Mouse (Mus musculus): ENCODE data around the gene Phactr3. TPM values are rescaled to one million over a fixed set of nuclear protein-coding genes. Genes with fewer than 3 reads are reported as not detected.

The Phactr3 gene
- polyA plus RNA-seq, 1 experiment: not detected

GRCm38 (mm10) chr2:178245841-178246240, 127.1 kb downstream of the Phactr3 start:
- no peaks in the 10 kb centered on the region for H3K27me3 ChIP-seq (ENCODE audit: control insufficient read depth, insufficient read depth, insufficient read length)
- H3K36me3 ChIP-seq (ENCODE audit: control insufficient read depth, insufficient read depth): no peaks in the 10 kb centered on the region
- no peak overlapping the region for H3ac ChIP-seq (ENCODE audit: control insufficient read depth, insufficient read length)
- TF ChIP-seq REST (IDR thresholded peaks at IDR 0.05; ENCODE audit: insufficient read depth, insufficient read length) (no peak), SRF (IDR thresholded peaks at IDR 0.05; ENCODE audit: control insufficient read depth, insufficient read length, low read depth) (no peak), USF1 (IDR thresholded peaks at IDR 0.05; ENCODE audit: low read depth) (no peak), MYOG (IDR thresholded peaks at IDR 0.05; ENCODE audit: control insufficient read depth in 1 of 3, insufficient read depth in 1 of 3, insufficient read length in 2 of 3, low read depth in 2 of 3) (no peak), MYOD1 (IDR thresholded peaks at IDR 0.05; ENCODE audit: control insufficient read depth in 1 of 3, insufficient read length in 2 of 3, low read depth in 2 of 3) (no peak), TCF3 (IDR thresholded peaks at IDR 0.05; ENCODE audit: insufficient read length, low read depth) (no peak), CEBPB (IDR thresholded peaks at IDR 0.05; ENCODE audit: insufficient read depth, poor library complexity, severe bottlenecking) (no peak), E2F4 (IDR thresholded peaks at IDR 0.05; ENCODE audit: insufficient read depth) (no peak), POLR2A (IDR thresholded peaks at IDR 0.05; ENCODE audit: insufficient read length, low read depth) (no peak), POLR2AphosphoS2 (IDR thresholded peaks at IDR 0.05; ENCODE audit: insufficient read length, low read depth) (no peak), TCF12 (IDR thresholded peaks at IDR 0.05; ENCODE audit: insufficient read depth, poor library complexity, severe bottlenecking) (no peak), MAX (IDR thresholded peaks at IDR 0.05; ENCODE audit: low read depth) (no peak)
- no peaks in the 10 kb centered on the region for H3K79me2 ChIP-seq (ENCODE audit: control insufficient read depth, insufficient read depth)
- H3K4me3 ChIP-seq: no peak overlapping the region
- no peak overlapping the region for H3K4me2 ChIP-seq (ENCODE audit: low read depth)

DNA sequence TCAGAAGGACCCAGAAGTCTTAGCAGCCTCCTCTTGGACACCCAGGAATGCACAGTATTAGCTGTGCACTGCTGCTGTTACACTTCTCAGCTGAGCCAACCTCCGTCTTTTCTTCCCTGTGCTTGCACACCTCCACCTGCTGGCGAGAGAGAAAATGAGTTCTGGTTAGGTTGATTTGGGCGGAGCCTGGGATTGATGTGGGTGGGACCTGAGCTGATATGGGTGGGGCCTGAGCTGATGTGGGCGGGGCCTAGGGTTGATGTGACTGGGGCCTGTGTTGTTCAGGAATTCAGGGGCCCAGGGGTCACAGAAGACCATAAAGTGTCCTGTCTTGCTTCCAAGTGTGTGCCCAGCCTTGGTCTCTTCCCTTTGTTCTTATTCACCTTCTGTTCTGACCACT, 128.0 kb downstream of the Phactr3 start:
- Histone ChIP-seq H3K79me2 (ENCODE audit: control insufficient read depth, insufficient read depth) (no peaks in the 10 kb centered on the region), H3ac (ENCODE audit: control insufficient read depth, insufficient read length) (no peak overlapping the region), H3K4me2 (ENCODE audit: low read depth) (no peak overlapping the region), H3K27me3 (ENCODE audit: control insufficient read depth, insufficient read depth, insufficient read length) (no peaks in the 10 kb centered on the region), H3K36me3 (ENCODE audit: control insufficient read depth, insufficient read depth) (no peaks in the 10 kb centered on the region), H3K4me3 (no peak overlapping the region)
- no peak for TF ChIP-seq TCF3 (IDR thresholded peaks at IDR 0.05; ENCODE audit: insufficient read length, low read depth)
- no peak for TF ChIP-seq E2F4 (IDR thresholded peaks at IDR 0.05; ENCODE audit: insufficient read depth)
- no peak for TF ChIP-seq USF1 (IDR thresholded peaks at IDR 0.05; ENCODE audit: low read depth)
- TF ChIP-seq MYOD1 (IDR thresholded peaks at IDR 0.05; ENCODE audit: control insufficient read depth in 1 of 3, insufficient read length in 2 of 3, low read depth in 2 of 3): no peak
- TF ChIP-seq POLR2AphosphoS2 (IDR thresholded peaks at IDR 0.05; ENCODE audit: insufficient read length, low read depth): no peak
- no peak for TF ChIP-seq SRF (IDR thresholded peaks at IDR 0.05; ENCODE audit: control insufficient read depth, insufficient read length, low read depth)
- no peak for TF ChIP-seq TCF12 (IDR thresholded peaks at IDR 0.05; ENCODE audit: insufficient read depth, poor library complexity, severe bottlenecking)
- TF ChIP-seq MYOG (IDR thresholded peaks at IDR 0.05; ENCODE audit: control insufficient read depth in 1 of 3, insufficient read depth in 1 of 3, insufficient read length in 2 of 3, low read depth in 2 of 3): no peak
- no peak for TF ChIP-seq MAX (IDR thresholded peaks at IDR 0.05; ENCODE audit: low read depth)
- no peak for TF ChIP-seq REST (IDR thresholded peaks at IDR 0.05; ENCODE audit: insufficient read depth, insufficient read length)
- no peak for TF ChIP-seq POLR2A (IDR thresholded peaks at IDR 0.05; ENCODE audit: insufficient read length, low read depth)
- TF ChIP-seq CEBPB (IDR thresholded peaks at IDR 0.05; ENCODE audit: insufficient read depth, poor library complexity, severe bottlenecking): no peak

DNA sequence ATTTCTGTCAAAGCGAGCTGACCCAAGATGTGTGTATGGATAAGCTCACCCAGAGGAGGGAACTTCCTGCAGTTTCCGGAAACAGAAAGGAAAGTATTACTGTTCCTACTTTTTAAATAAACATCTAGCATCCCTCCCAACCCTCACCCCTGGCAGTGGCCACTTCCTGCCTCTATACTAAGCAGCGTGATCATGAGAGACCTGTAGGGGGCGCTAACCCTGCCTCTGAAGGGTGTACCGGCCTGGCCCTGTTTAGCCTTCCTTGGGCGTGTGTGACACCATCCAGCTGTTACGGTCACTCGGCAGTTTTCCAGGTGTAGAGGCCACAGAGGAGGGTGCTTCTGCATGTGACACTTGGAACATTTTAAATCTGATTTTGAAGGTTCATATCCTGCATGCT, 128.5 kb downstream of the Phactr3 start:
- H3K4me2 ChIP-seq (ENCODE audit: low read depth): no peak overlapping the region
- H3K79me2 ChIP-seq (ENCODE audit: control insufficient read depth, insufficient read depth): no peaks in the 10 kb centered on the region
- H3K4me3 ChIP-seq: no peak overlapping the region
- H3K27me3 ChIP-seq (ENCODE audit: control insufficient read depth, insufficient read depth, insufficient read length): no peaks in the 10 kb centered on the region
- H3K36me3 ChIP-seq (ENCODE audit: control insufficient read depth, insufficient read depth): no peaks in the 10 kb centered on the region
- no peak overlapping the region for H3ac ChIP-seq (ENCODE audit: control insufficient read depth, insufficient read length)
- TF ChIP-seq TCF3 (IDR thresholded peaks at IDR 0.05; ENCODE audit: insufficient read length, low read depth) (no peak), USF1 (IDR thresholded peaks at IDR 0.05; ENCODE audit: low read depth) (no peak), MAX (IDR thresholded peaks at IDR 0.05; ENCODE audit: low read depth) (no peak), POLR2AphosphoS2 (IDR thresholded peaks at IDR 0.05; ENCODE audit: insufficient read length, low read depth) (no peak), MYOG (IDR thresholded peaks at IDR 0.05; ENCODE audit: control insufficient read depth in 1 of 3, insufficient read depth in 1 of 3, insufficient read length in 2 of 3, low read depth in 2 of 3) (no peak)

- H3K79me2 ChIP-seq (ENCODE audit: control insufficient read depth, insufficient read depth): no peaks in the 10 kb centered on the region
- H3K4me3 ChIP-seq: no peak overlapping the region
- H3ac ChIP-seq (ENCODE audit: control insufficient read depth, insufficient read length): no peak overlapping the region
- H3K27me3 ChIP-seq (ENCODE audit: control insufficient read depth, insufficient read depth, insufficient read length): no peaks in the 10 kb centered on the region
- H3K36me3 ChIP-seq (ENCODE audit: control insufficient read depth, insufficient read depth): no peaks in the 10 kb centered on the region
- no peak overlapping the region for H3K4me2 ChIP-seq (ENCODE audit: low read depth)
- no peak for TF ChIP-seq MYOG (IDR thresholded peaks at IDR 0.05; ENCODE audit: control insufficient read depth in 1 of 3, insufficient read depth in 1 of 3, insufficient read length in 2 of 3, low read depth in 2 of 3)
- no peak for TF ChIP-seq MYOD1 (IDR thresholded peaks at IDR 0.05; ENCODE audit: control insufficient read depth in 1 of 3, insufficient read length in 2 of 3, low read depth in 2 of 3)
- TF ChIP-seq REST (IDR thresholded peaks at IDR 0.05; ENCODE audit: insufficient read depth, insufficient read length): no peak
- TF ChIP-seq USF1 (IDR thresholded peaks at IDR 0.05; ENCODE audit: low read depth): no peak
- TF ChIP-seq CEBPB (IDR thresholded peaks at IDR 0.05; ENCODE audit: insufficient read depth, poor library complexity, severe bottlenecking): no peak
- no peak for TF ChIP-seq E2F4 (IDR thresholded peaks at IDR 0.05; ENCODE audit: insufficient read depth)
- TF ChIP-seq TCF12 (IDR thresholded peaks at IDR 0.05; ENCODE audit: insufficient read depth, poor library complexity, severe bottlenecking): no peak
- TF ChIP-seq POLR2A (IDR thresholded peaks at IDR 0.05; ENCODE audit: insufficient read length, low read depth): no peak
- TF ChIP-seq TCF3 (IDR thresholded peaks at IDR 0.05; ENCODE audit: insufficient read length, low read depth): no peak
- no peak for TF ChIP-seq MAX (IDR thresholded peaks at IDR 0.05; ENCODE audit: low read depth)
Measured at GRCm38 (mm10) chr2:178257117-178257825, 138.5 kb downstream of the Phactr3 start.

All from myocyte (in vitro differentiated cells).